Mouse (Mus musculus) spleen, adult 18-20 months (tissue): ENCODE measurements around the gene Rfpl4b.
"Not testable (repeated sequence)": the region's sequence is repeated elsewhere in the genome, so short reads cannot be mapped to it uniquely, and the experiment has no call there.

Experiments
- DNase-seq, 2 experiments: peaks; one replicate each; pipeline ENCODE4 v3.0.0; 2022; ENCODE audit warnings: mixed read lengths in 2 of 2

Rfpl4b gene

GRCm38 (mm10) chr10:38821679-38822078 lies at the start of gene Rfpl4b:
TSS of gene Rfpl4b (minus strand) at chr10:38821779.
- no peak for DNase-seq

GRCm38 (mm10) chr10:38855186-38855585 lies 33.6 kb upstream of the Rfpl4b start:
- no peak for DNase-seq

DNA sequence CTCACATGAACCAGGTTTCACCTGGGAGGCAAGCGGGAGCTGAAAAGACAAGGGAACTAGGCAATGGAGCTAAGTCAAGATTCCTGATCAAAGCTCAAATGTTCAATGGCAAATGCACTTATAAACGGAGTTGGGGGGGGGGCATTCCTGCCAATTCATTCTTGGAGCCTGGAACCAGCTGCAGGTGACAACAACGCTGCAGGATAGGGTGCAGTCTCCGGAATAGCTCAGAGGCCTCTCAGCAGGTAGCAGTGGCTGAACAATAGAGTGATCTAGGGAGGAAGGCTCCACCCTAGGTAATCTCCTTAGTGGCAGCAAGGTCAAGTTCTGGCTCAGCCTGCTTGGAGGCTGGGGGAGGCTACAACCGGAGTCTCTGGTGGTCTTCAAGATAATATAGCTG lies 28.4 kb upstream of the Rfpl4b start:
- not testable (repeated sequence) for DNase-seq

DNA sequence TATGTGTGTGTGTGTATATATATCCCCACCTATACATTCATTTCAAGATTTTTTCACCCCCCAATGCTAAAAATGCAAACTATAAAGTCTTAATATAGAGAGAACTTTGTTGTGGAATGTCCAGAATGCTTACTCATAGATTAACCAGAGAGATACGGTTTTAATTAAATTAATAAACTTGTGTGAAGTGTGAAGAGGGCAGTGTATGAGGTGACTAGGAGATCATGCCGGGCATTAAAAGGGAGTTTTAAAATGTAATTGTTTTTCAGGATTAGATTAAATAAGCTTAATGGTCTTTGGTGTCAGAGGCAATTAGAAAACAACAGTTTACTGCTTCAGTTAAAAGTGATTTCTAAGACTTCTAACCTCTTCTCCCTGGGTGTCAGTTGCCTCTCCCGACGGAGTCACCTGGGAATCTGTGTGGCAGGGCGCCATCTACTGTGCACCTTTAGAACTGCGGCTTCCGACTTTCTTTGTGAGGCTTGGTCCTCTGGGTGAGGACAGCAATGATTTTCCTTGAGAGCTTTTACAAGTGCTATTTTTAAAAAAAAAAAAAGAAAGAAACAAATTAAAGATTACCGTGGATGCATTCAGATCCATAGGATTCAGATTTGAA lies 27.4 kb upstream of the Rfpl4b start:
- peak; percentile 16 to 55 for DNase-seq

DNA sequence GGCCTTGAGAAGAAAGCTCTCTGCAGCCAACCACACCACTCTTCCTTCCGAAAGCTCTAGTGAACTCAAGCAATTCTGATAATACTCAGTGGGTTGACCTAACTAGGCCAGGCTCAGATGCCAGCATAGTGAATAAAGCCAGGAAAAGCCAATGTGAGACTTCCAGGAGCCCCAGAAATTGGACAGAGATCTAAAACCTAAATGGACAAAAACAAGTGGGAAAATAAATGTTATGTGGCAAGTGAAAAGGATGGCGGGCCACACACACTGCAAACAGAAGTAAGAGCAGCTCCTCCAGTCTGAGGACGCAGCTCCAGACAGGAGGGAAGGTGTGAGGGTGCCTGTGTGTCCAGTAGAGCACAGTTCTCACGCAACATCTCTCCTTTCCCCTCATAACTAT lies 26.7 kb upstream of the Rfpl4b start:
- no peak for DNase-seq

GRCm38 (mm10) chr10:38823741-38824140 lies 2.2 kb upstream of the Rfpl4b start:
- no peak for DNase-seq

DNA sequence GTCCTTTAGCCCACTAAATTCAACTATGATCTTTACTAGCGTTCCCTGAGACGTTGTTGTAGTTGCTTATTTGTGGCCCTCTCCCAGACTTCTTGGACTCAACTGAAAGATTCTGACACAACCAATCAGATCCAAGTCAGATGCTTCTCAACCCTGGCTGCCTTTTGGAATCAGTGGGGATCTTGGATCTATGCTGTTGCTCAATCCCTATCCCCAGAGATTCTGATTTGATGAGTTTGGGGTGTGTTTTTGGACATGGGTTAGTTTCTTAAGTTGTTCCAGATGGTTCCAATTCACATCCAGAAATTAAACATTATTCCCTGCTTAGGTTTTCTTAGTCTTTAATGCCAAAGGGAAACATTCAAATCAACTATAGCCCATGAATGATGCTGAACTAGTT lies 15.5 kb downstream of the Rfpl4b start:
- DNase-seq = no peak

DNA sequence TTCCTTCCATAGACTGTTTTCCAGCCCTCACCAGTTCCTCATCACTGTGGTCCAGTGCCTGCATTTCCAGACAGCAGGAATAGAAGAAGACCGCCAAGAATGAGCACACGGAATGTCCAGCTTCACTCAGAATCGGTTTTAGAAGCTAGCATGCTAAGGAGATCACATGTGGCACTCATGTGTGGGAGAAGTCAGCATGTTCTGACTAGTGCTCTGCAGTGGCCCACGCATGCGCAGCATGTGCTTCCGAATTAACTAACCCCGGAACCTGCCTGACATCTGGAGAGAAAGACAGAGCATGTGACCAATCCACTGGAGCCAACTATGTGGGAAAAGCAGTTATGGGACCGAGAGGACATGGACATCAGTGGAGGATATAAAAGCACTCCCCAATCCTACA lies 17.5 kb downstream of the Rfpl4b start:
- DNase-seq = no peak

GRCm38 (mm10) chr10:38803304-38803703 lies 18.3 kb downstream of the Rfpl4b start:
- no peak for DNase-seq

DNA sequence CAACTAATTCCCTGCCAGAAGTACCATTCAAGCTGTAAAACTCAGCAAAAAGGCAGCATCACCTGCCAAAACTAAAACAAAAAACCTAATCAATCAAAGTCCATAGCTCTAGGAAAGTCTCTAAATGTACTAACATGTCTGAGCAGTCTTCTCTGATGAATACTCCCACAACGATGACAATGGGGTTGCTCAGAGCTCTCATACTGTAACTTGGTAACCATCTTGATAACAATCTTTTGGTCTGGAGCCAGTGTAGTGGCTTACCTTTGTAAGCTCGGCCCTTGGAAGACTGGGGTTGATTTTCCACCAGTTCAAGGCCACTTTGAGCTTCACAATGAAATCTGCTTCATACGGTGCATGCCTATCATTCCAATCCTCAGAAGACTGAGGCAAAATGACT lies 33.0 kb downstream of the Rfpl4b start:
- DNase-seq = no peak
